Mouse (Mus musculus): ENCODE results near the gene Pmvk.

Pmvk gene

GRCm38 (mm10) chr3:89473838-89474237 lies 19.5 kb downstream of the Pmvk start:
- DNase-seq (ENCODE audit: extremely low read depth, low read depth, low spot score), result no peak

- peak; percentile 74 for DNase-seq (ENCODE audit: extremely low read depth, low read depth, low spot score)
These were observed 24.7 kb downstream of the Pmvk start for GRCm38 (mm10) chr3:89479055-89479454.

- no peak for DNase-seq (ENCODE audit: extremely low read depth, low read depth, low spot score)
These were observed 27.1 kb downstream of the Pmvk start for GRCm38 (mm10) chr3:89481488-89481887.

GRCm38 (mm10) chr3:89482249-89482648 lies 27.9 kb downstream of the Pmvk start:
- no peak for DNase-seq (ENCODE audit: extremely low read depth, low read depth, low spot score)

GRCm38 (mm10) chr3:89484766-89485524 lies 30.6 kb downstream of the Pmvk start:
- no peak for DNase-seq (ENCODE audit: extremely low read depth, low read depth, low spot score)

- DNase-seq (ENCODE audit: extremely low read depth, low read depth, low spot score), result no peak
These were observed 31.8 kb downstream of the Pmvk start for GRCm38 (mm10) chr3:89486111-89486510.

- no peak for DNase-seq (ENCODE audit: extremely low read depth, low read depth, low spot score)
These were observed 32.8 kb downstream of the Pmvk start for GRCm38 (mm10) chr3:89486916-89487702.

- DNase-seq (ENCODE audit: extremely low read depth, low read depth, low spot score), result no peak
These were observed 36.4 kb downstream of the Pmvk start for GRCm38 (mm10) chr3:89490790-89491189.

GRCm38 (mm10) chr3:89491559-89491958 lies 37.2 kb downstream of the Pmvk start:
- DNase-seq (ENCODE audit: extremely low read depth, low read depth, low spot score), result no peak

- no peak for DNase-seq (ENCODE audit: extremely low read depth, low read depth, low spot score)
These were observed 38.4 kb downstream of the Pmvk start for GRCm38 (mm10) chr3:89492701-89493151.

GRCm38 (mm10) chr3:89494630-89495029 lies 40.3 kb downstream of the Pmvk start:
- no peak for DNase-seq (ENCODE audit: extremely low read depth, low read depth, low spot score)

- no peak for DNase-seq (ENCODE audit: extremely low read depth, low read depth, low spot score)
These were observed 42.0 kb downstream of the Pmvk start for GRCm38 (mm10) chr3:89496366-89496765.

- no peak for DNase-seq (ENCODE audit: extremely low read depth, low read depth, low spot score)
These were observed 45.4 kb downstream of the Pmvk start for GRCm38 (mm10) chr3:89499696-89500095.

- no peak for DNase-seq (ENCODE audit: extremely low read depth, low read depth, low spot score)
These were observed 47.1 kb downstream of the Pmvk start for GRCm38 (mm10) chr3:89501486-89501885.

- DNase-seq (ENCODE audit: extremely low read depth, low read depth, low spot score), result no peak
These were observed 48.2 kb downstream of the Pmvk start for GRCm38 (mm10) chr3:89502551-89502950.

- no peak for DNase-seq (ENCODE audit: extremely low read depth, low read depth, low spot score)
These were observed 53.7 kb downstream of the Pmvk start for GRCm38 (mm10) chr3:89508041-89508440.

- DNase-seq (ENCODE audit: extremely low read depth, low read depth, low spot score), result no peak
These were observed 56.6 kb downstream of the Pmvk start for GRCm38 (mm10) chr3:89510979-89511378.

- DNase-seq (ENCODE audit: extremely low read depth, low read depth, low spot score), result no peak
These were observed 57.1 kb downstream of the Pmvk start for GRCm38 (mm10) chr3:89511400-89511799.

GRCm38 (mm10) chr3:89512225-89512624 lies 57.9 kb downstream of the Pmvk start:
- no peak for DNase-seq (ENCODE audit: extremely low read depth, low read depth, low spot score)

GRCm38 (mm10) chr3:89515444-89515843 lies 61.1 kb downstream of the Pmvk start:
- no peak for DNase-seq (ENCODE audit: extremely low read depth, low read depth, low spot score)

GRCm38 (mm10) chr3:89516321-89516720 lies 62.0 kb downstream of the Pmvk start:
- no peak for DNase-seq (ENCODE audit: extremely low read depth, low read depth, low spot score)

Data from fat pad, adult 2 months (tissue).